Mouse (Mus musculus): ENCODE measurements around the gene Slc52a3.

GRCm38 (mm10) chr2:152048981-152049441 is 52.7 kb downstream of the Slc52a3 start:
- no peak for TF ChIP-seq CTCF (IDR thresholded peaks at IDR 0.05; ENCODE audit: low read depth, low read length)
- no peak for TF ChIP-seq POLR2A (IDR thresholded peaks at IDR 0.05; ENCODE audit: insufficient read depth, low read length)

All from ES-Bruce4 (cell line).